Mouse (Mus musculus): ENCODE data around the gene Ppm1a. TPM values are rescaled to one million over a fixed set of nuclear protein-coding genes. Genes with fewer than 3 reads are reported as not detected.
A peak's percentile ranks its signal among the peaks of the same experiment; 100 is the strongest.

The Ppm1a gene
- total and polyA plus RNA-seq, 3 experiments, result 111 to 119 TPM; not detected in 1

- H3K4me1 ChIP-seq (ENCODE audit: control insufficient read depth in 1 of 2, insufficient read depth in 2 of 2, low read length in 2 of 2), result peaks cover 22 to 35% of the 10 kb centered on the region in 2 experiments
Measured at GRCm38 (mm10) chr12:72767809-72768208, 10.6 kb downstream of the Ppm1a start.

GRCm38 (mm10) chr12:72768230-72768629, 11.0 kb downstream of the Ppm1a start:
- Histone ChIP-seq H3K4me3 (ENCODE audit: control insufficient read depth in 1 of 2, insufficient read depth in 1 of 2, low read depth in 2 of 2, low read length in 2 of 2) (no peak overlapping the region), H3K9ac (ENCODE audit: control insufficient read depth, low read depth, low read length, poor library complexity, severe bottlenecking) (no peak overlapping the region), H3K27me3 (ENCODE audit: control insufficient read depth in 1 of 2, insufficient read depth in 2 of 2, low read length in 2 of 2) (no peaks in the 10 kb centered on the region), H3K79me2 (ENCODE audit: control insufficient read depth, insufficient read depth, low read length, poor library complexity) (peaks cover 63% of the 10 kb centered on the region), H3K4me1 (ENCODE audit: control insufficient read depth in 1 of 2, insufficient read depth in 2 of 2, low read length in 2 of 2) (peaks cover 18 to 32% of the 10 kb centered on the region in 2 experiments), H3K36me3 (ENCODE audit: control insufficient read depth in 1 of 2, insufficient read depth in 2 of 2, low read length in 2 of 2) (peaks cover 4 to 48% of the 10 kb centered on the region in 2 experiments), H3K27ac (ENCODE audit: control insufficient read depth, low read depth, low read length) (peak overlapping the region; percentile 51; the same call in 1 of the 2 replicates), H3K9me3 (replicated peaks; ENCODE audit: insufficient read depth, low read length) (no peaks in the 10 kb centered on the region)
- TF ChIP-seq MYC (IDR thresholded peaks at IDR 0.05; ENCODE audit: low read depth, low read length) (0 out of 2 replicates have a peak, but pooled peaks have one; percentile 28), HCFC1 (IDR thresholded peaks at IDR 0.05; ENCODE audit: low read depth, low read length) (peak; percentile 54; the same call in 1 of the 2 replicates), MAX (IDR thresholded peaks at IDR 0.05; ENCODE audit: low read length) (0 out of 2 replicates have a peak, but pooled peaks have one; percentile 13), CHD2 (IDR thresholded peaks at IDR 0.05; ENCODE audit: low read length) (no peak), RCOR1 (IDR thresholded peaks at IDR 0.05; ENCODE audit: low read depth, low read length) (peak; percentile 11; the same call in 1 of the 2 replicates), GATA1 (IDR thresholded peaks at IDR 0.05; ENCODE audit: low read depth, low read length) (no peak), BHLHE40 (IDR thresholded peaks at IDR 0.05; ENCODE audit: borderline replicate concordance, low read depth, low read length) (no peak), ETS1 (IDR thresholded peaks at IDR 0.05; ENCODE audit: low read depth, low read length) (0 out of 2 replicates have a peak, but pooled peaks have one; percentile 30), ZNF384 (IDR thresholded peaks at IDR 0.05; ENCODE audit: low read depth, low read length) (no peak), MAFK (IDR thresholded peaks at IDR 0.05; ENCODE audit: borderline replicate concordance, low read depth, low read length) (0 out of 2 replicates have a peak, but pooled peaks have one; percentile 8), EP300 (IDR thresholded peaks at IDR 0.05; ENCODE audit: low read depth in 1 of 2, low read length in 2 of 2) (0 out of 4 replicates have a peak, but pooled peaks of 1 of the 2 experiments have one; percentile 41), KAT2A (conservative IDR thresholded peaks at IDR 0.05; ENCODE audit: low read depth, low read length) (no peak), CHD1 (IDR thresholded peaks at IDR 0.05; ENCODE audit: low read depth, low read length) (0 out of 2 replicates have a peak, but pooled peaks have one; percentile 43), ZC3H11A (IDR thresholded peaks at IDR 0.05; ENCODE audit: low read depth, low read length) (no peak), MXI1 (IDR thresholded peaks at IDR 0.05; ENCODE audit: low read depth, low read length) (peak; percentile 43), CTCF (IDR thresholded peaks at IDR 0.05 in 2 of 3, conservative IDR thresholded peaks at IDR 0.05 in 1 of 3; ENCODE audit: control insufficient read depth in 1 of 3, insufficient read depth in 1 of 3, low read depth in 2 of 3, low read length in 3 of 3, poor library complexity in 1 of 3, severe bottlenecking in 1 of 3) (no peak)
- DNase-seq (ENCODE audit: low read depth, low spot score), result peak; percentile 63

More at GRCm38 (mm10) chr12:72767809-72768208, 10.6 kb downstream of the Ppm1a start:
- H3K9ac ChIP-seq (ENCODE audit: control insufficient read depth, low read depth, low read length, poor library complexity, severe bottlenecking), result no peak overlapping the region
- no peak for DNase-seq (ENCODE audit: low read depth, low spot score)
- TF ChIP-seq ETS1 (IDR thresholded peaks at IDR 0.05; ENCODE audit: low read depth, low read length), result no peak
- TF ChIP-seq GABPA (IDR thresholded peaks at IDR 0.05; ENCODE audit: low read depth, low read length), result no peak
- TF ChIP-seq CHD1 (IDR thresholded peaks at IDR 0.05; ENCODE audit: low read depth, low read length), result 0 out of 2 replicates have a peak, but pooled peaks have one; percentile 14
- TF ChIP-seq ELF1 (IDR thresholded peaks at IDR 0.05; ENCODE audit: low read depth, low read length), result no peak
- no peak for TF ChIP-seq MAX (IDR thresholded peaks at IDR 0.05; ENCODE audit: low read length)
- no peak for TF ChIP-seq UBTF (IDR thresholded peaks at IDR 0.05; ENCODE audit: borderline replicate concordance, insufficient read depth, low read depth, low read length)
- TF ChIP-seq TCF12 (IDR thresholded peaks at IDR 0.05; ENCODE audit: low read depth, low read length), result no peak
- TF ChIP-seq EP300 (IDR thresholded peaks at IDR 0.05; ENCODE audit: low read depth in 1 of 2, low read length in 2 of 2), result no peak
- no peaks in the 10 kb centered on the region for H3K9me3 ChIP-seq (replicated peaks; ENCODE audit: insufficient read depth, low read length)
- peaks cover 64% of the 10 kb centered on the region for H3K79me2 ChIP-seq (ENCODE audit: control insufficient read depth, insufficient read depth, low read length, poor library complexity)
- H3K36me3 ChIP-seq (ENCODE audit: control insufficient read depth in 1 of 2, insufficient read depth in 2 of 2, low read length in 2 of 2), result peaks cover 4 to 51% of the 10 kb centered on the region in 2 experiments
- H3K27me3 ChIP-seq (ENCODE audit: control insufficient read depth in 1 of 2, insufficient read depth in 2 of 2, low read length in 2 of 2), result no peaks in the 10 kb centered on the region
- H3K27ac ChIP-seq (ENCODE audit: control insufficient read depth, low read depth, low read length), result 0 out of 2 replicates have a peak overlapping the region, but pooled peaks have one; percentile 18
- H3K4me3 ChIP-seq (ENCODE audit: control insufficient read depth in 1 of 2, insufficient read depth in 1 of 2, low read depth in 2 of 2, low read length in 2 of 2), result no peak overlapping the region
